ENCODE assay signal across 7 mouse cellular contexts in genomic region chr10:83219729-83220128, GRCm38 (mm10).
DNase-seq lines count a peak whose midpoint lies in the region; ATAC-seq and TF ChIP-seq lines count a peak whose summit lies in the region.

No protein-coding gene starts in this region.

- peak; percentile 60 for DNase-seq in MN1 (ENCODE audit: low spot score)
- peak; percentile 51 to 73 for DNase-seq in layer of hippocampus, postnatal 25 days (ENCODE audit: extremely low spot score in 1 of 2, low spot score in 1 of 2)

- H3K36me3 ChIP-seq in hindbrain, embryonic 12.5 days, result no peaks in the 10 kb centered on the region
- no peaks in the 10 kb centered on the region for H3K36me3 ChIP-seq in midbrain, embryonic 12.5 days
- H3K36me3 ChIP-seq in small intestine, adult 2 months (ENCODE audit: control insufficient read depth, insufficient read depth, low read length), result no peaks in the 10 kb centered on the region

- H3K9me3 ChIP-seq in hindbrain, embryonic 12.5 days (replicated peaks), result no peaks in the 10 kb centered on the region
- no peaks in the 10 kb centered on the region for H3K9me3 ChIP-seq in midbrain, embryonic 12.5 days

- no peak for TF ChIP-seq POLR2A in bone marrow macrophage, adult 2 months (IDR thresholded peaks at IDR 0.05; ENCODE audit: borderline replicate concordance, low read depth, low read length)
- no peak for TF ChIP-seq POLR2A in embryonic fibroblast, embryonic 13.5 days (IDR thresholded peaks at IDR 0.05; ENCODE audit: low read depth, low read length)
- TF ChIP-seq POLR2A in small intestine, adult 2 months (IDR thresholded peaks at IDR 0.05; ENCODE audit: low read depth, low read length), result no peak

- H3K4me3 ChIP-seq in bone marrow macrophage, adult 2 months (ENCODE audit: insufficient read depth, low read length), result no peak overlapping the region
- no peak overlapping the region for H3K4me3 ChIP-seq in embryonic fibroblast, embryonic 13.5 days (ENCODE audit: insufficient read depth, low read length)
- no peak overlapping the region for H3K4me3 ChIP-seq in hindbrain, embryonic 12.5 days
- no peak overlapping the region for H3K4me3 ChIP-seq in midbrain, embryonic 12.5 days
- H3K4me3 ChIP-seq in small intestine, adult 2 months (ENCODE audit: low read depth, low read length), result no peak overlapping the region

- ATAC-seq in hindbrain, embryonic 12.5 days (ENCODE audit: low FRiP score), result peak; percentile 64
- peak; percentile 19; the same call in 1 of the 2 replicates for ATAC-seq in midbrain, embryonic 12.5 days (ENCODE audit: low FRiP score, low read depth)

- peaks cover 47% of the 10 kb centered on the region for H3K4me1 ChIP-seq in bone marrow macrophage, adult 2 months (ENCODE audit: control insufficient read depth, insufficient read depth, low read length)
- no peaks in the 10 kb centered on the region for H3K4me1 ChIP-seq in embryonic fibroblast, embryonic 13.5 days (ENCODE audit: control insufficient read depth, insufficient read depth, low read length)
- no peaks in the 10 kb centered on the region for H3K4me1 ChIP-seq in hindbrain, embryonic 12.5 days
- H3K4me1 ChIP-seq in midbrain, embryonic 12.5 days, result no peaks in the 10 kb centered on the region
- H3K4me1 ChIP-seq in small intestine, adult 2 months (ENCODE audit: control insufficient read depth, insufficient read depth, insufficient read length, low read length), result no peaks in the 10 kb centered on the region

- H3K27me3 ChIP-seq in hindbrain, embryonic 12.5 days, result no peaks in the 10 kb centered on the region
- H3K27me3 ChIP-seq in midbrain, embryonic 12.5 days, result no peaks in the 10 kb centered on the region
- no peaks in the 10 kb centered on the region for H3K27me3 ChIP-seq in small intestine, adult 2 months (ENCODE audit: control insufficient read depth, insufficient read depth, low read length)

- WGBS in hindbrain, embryonic 12.5 days, result 23% methylated on average over 12 of the region's 12 CpGs
- 27% methylated on average over 12 of the region's 12 CpGs for WGBS in midbrain, embryonic 12.5 days
- 27% methylated on average over 12 of the region's 12 CpGs for WGBS in small intestine, adult 2 months

- TF ChIP-seq CTCF in bone marrow macrophage, adult 2 months (IDR thresholded peaks at IDR 0.05; ENCODE audit: low read depth, low read length), result peak; percentile 33; the same call in 1 of the 2 replicates
- TF ChIP-seq CTCF in embryonic fibroblast, embryonic 13.5 days (IDR thresholded peaks at IDR 0.05; ENCODE audit: borderline replicate concordance, insufficient read depth, low read length), result 0 out of 2 replicates have a peak, but pooled peaks have one; percentile 10
- TF ChIP-seq CTCF in small intestine, adult 2 months (IDR thresholded peaks at IDR 0.05; ENCODE audit: extremely low read depth, insufficient read length, insufficient replicate concordance, low read depth, low read length), result peak; percentile 78; the same call in 1 of the 2 replicates

- no peak overlapping the region for H3K9ac ChIP-seq in hindbrain, embryonic 12.5 days
- no peak overlapping the region for H3K9ac ChIP-seq in midbrain, embryonic 12.5 days (replicated peaks)

- no peak overlapping the region for H3K4me2 ChIP-seq in hindbrain, embryonic 12.5 days (replicated peaks)
- no peak overlapping the region for H3K4me2 ChIP-seq in midbrain, embryonic 12.5 days (replicated peaks)

- H3K27ac ChIP-seq in bone marrow macrophage, adult 2 months (ENCODE audit: insufficient read depth, low read depth, low read length), result no peak overlapping the region
- H3K27ac ChIP-seq in embryonic fibroblast, embryonic 13.5 days (ENCODE audit: insufficient read depth, low read length), result no peak overlapping the region
- H3K27ac ChIP-seq in hindbrain, embryonic 12.5 days, result no peak overlapping the region
- H3K27ac ChIP-seq in midbrain, embryonic 12.5 days (replicated peaks), result no peak overlapping the region
- H3K27ac ChIP-seq in small intestine, adult 2 months (ENCODE audit: insufficient read depth, low read depth, low read length), result no peak overlapping the region

Comparison
In these comparisons a context has a peak if more than half of its experiments do, and no peak if none do; other contexts are left out.
1. CTCF ChIP-seq: peak in every context shown above with its lines; median percentile 78 in small intestine, adult 2 months; 33 in bone marrow macrophage, adult 2 months; 10 in embryonic fibroblast, embryonic 13.5 days.